Mouse (Mus musculus) lung, postnatal 25 days (tissue): ENCODE results near the gene Nfrkb.

Experiments used
- DNase-seq: peaks from one replicate; pipeline ENCODE4 v3.0.0; 2022; ENCODE audit warnings: low spot score

Nfrkb gene

GRCm38 (mm10) chr9:31428971-31429370, 43.0 kb downstream of the Nfrkb start:
- no peak for DNase-seq

GRCm38 (mm10) chr9:31430011-31430410, 44.0 kb downstream of the Nfrkb start:
- no peak for DNase-seq

- DNase-seq: no peak
Observed at GRCm38 (mm10) chr9:31431751-31432150, 45.8 kb downstream of the Nfrkb start.

- no peak for DNase-seq
Observed at GRCm38 (mm10) chr9:31432336-31432975, 46.5 kb downstream of the Nfrkb start.

- DNase-seq: no peak
Observed at GRCm38 (mm10) chr9:31433431-31433830, 47.4 kb downstream of the Nfrkb start.

GRCm38 (mm10) chr9:31435415-31435814, 49.4 kb downstream of the Nfrkb start:
- DNase-seq: no peak

GRCm38 (mm10) chr9:31437861-31438260, 51.9 kb downstream of the Nfrkb start:
- DNase-seq: no peak

GRCm38 (mm10) chr9:31438834-31439233, 52.8 kb downstream of the Nfrkb start:
- no peak for DNase-seq

GRCm38 (mm10) chr9:31439341-31439740, 53.3 kb downstream of the Nfrkb start:
- DNase-seq: no peak

GRCm38 (mm10) chr9:31440366-31440765, 54.4 kb downstream of the Nfrkb start:
- no peak for DNase-seq

- DNase-seq: no peak
Observed at GRCm38 (mm10) chr9:31441487-31441886, 55.5 kb downstream of the Nfrkb start.

GRCm38 (mm10) chr9:31444236-31444635, 58.2 kb downstream of the Nfrkb start:
- DNase-seq: no peak

GRCm38 (mm10) chr9:31449145-31449772, 63.3 kb downstream of the Nfrkb start:
- no peak for DNase-seq

GRCm38 (mm10) chr9:31452166-31452565, 66.2 kb downstream of the Nfrkb start:
- no peak for DNase-seq

- no peak for DNase-seq
Observed at GRCm38 (mm10) chr9:31454356-31454755, 68.4 kb downstream of the Nfrkb start.

GRCm38 (mm10) chr9:31463190-31463589, 77.2 kb downstream of the Nfrkb start:
- no peak for DNase-seq

GRCm38 (mm10) chr9:31463692-31464474, 77.9 kb downstream of the Nfrkb start, which contains the start of gene Tmem45b:
TSS of gene Tmem45b (minus strand) at chr9:31464462.
- DNase-seq: no peak
